Mouse (Mus musculus): ENCODE measurements around the gene Usp21. TPM values are rescaled to one million over a fixed set of nuclear protein-coding genes. Genes with fewer than 3 reads are reported as not detected.
A peak's percentile ranks its signal among the peaks of the same experiment; 100 is the strongest.

Gene Usp21
- polyA plus RNA-seq, 1 experiment from 2014 or later, result 67.8 TPM

DNA sequence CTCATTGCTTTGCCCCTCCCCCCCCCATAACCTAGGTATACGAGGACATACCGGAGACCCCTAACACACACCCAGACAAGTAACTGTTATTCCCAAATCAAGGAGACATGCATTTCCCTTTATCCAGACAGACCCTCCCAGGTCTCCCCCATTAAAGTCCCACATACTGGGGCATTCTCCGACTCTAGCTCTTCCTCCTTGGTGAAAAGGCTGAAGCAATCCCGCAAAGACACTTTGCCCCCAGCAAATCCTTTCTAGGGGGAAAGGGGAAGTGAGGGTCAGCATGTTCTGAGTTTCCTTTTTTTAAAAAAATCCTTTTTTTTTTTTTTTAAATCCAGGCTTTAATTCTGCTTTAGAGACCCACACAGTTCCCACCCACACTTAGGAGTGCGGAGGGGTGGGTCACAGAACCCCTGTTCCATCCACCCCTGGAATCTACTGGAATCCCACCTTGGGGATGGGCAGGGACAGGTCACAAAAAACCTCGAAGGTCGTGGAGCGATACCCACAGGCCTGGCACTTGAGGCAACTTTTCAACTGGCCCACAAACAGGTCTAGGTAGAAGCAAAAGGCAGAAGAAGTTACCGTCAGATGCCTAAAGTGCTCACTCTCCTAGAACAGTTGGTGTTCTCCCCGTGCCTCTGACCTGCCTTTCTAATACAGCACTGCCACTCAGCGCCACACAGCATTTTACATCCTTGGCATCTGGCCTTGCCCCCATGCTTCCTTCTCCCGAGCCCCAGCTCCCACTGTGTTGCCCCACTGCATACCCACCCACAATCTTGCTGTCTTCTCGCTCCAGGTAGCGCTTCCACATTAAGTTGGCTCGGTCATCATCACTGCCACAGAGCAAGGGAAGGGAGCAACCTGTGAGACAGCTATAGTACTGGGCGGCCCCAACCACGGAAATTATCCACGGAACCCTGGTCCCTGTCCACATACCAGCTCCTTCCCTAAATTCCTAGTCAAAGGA is 4.3 kb downstream of the Usp21 start:
- Histone ChIP-seq H3K27ac (no peak overlapping the region), H3K36me3 (peaks cover 24% of the 10 kb centered on the region), H3K4me1 (peaks cover 27% of the 10 kb centered on the region), H3K4me3 (replicated peaks) (no peak overlapping the region), H3K9me3 (no peaks in the 10 kb centered on the region), H3K4me2 (no peak overlapping the region), H3K9ac (no peak overlapping the region), H3K27me3 (replicated peaks) (no peaks in the 10 kb centered on the region)
- WGBS, result 90% methylated on average over 18 of the region's 18 CpGs
- no peak for ATAC-seq (ENCODE audit: insufficient read depth, low FRiP score, low read depth)

DNA sequence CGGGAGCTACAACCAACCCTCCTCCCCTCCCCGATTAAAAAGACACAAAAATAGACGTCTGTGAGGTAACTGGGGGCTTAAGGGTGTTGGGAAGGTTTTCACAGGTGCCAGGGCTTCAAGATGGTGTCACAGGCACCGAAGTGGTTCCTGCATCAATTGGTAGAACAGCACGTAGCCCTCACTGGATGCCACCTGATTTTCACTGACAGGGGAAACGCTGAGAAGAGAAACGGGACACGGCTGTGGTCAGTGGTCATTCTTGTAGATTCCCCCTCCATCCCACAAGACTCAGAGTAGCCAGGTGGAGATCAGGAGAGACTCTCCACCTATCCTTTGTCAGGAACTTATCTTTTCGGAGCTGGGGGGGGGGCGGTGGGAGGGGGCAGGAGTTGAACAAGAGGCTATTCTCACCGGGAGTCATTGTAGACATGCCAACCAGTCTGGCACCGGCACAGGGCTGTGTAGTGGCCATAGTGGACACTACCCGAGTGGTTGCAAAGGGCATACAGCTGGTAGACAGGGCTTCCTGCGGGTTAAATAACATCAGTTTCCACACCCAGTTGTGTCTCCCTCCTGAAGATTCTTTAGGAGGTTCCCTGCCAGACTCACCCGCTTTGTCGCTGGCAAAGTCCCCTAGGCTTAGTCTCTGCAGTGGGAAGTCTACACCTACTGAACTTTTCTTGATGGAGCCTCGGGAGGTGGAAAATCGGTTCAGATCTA is 5.5 kb downstream of the Usp21 start:
- peaks cover 27% of the 10 kb centered on the region for H3K4me1 ChIP-seq
- no peaks in the 10 kb centered on the region for H3K9me3 ChIP-seq
- no peaks in the 10 kb centered on the region for H3K27me3 ChIP-seq (replicated peaks)
- peak overlapping the region; percentile 72 for H3K4me3 ChIP-seq (replicated peaks)
- WGBS, result 72% methylated on average over 18 of the region's 18 CpGs
- ATAC-seq (ENCODE audit: insufficient read depth, low FRiP score, low read depth), result no peak
- peak overlapping the region; percentile 90; the same call in 1 of the 2 replicates for H3K27ac ChIP-seq
- H3K4me2 ChIP-seq, result peak overlapping the region; percentile 81; the same call in 1 of the 2 replicates
- no peak overlapping the region for H3K9ac ChIP-seq
- H3K36me3 ChIP-seq, result peaks cover 32% of the 10 kb centered on the region

DNA sequence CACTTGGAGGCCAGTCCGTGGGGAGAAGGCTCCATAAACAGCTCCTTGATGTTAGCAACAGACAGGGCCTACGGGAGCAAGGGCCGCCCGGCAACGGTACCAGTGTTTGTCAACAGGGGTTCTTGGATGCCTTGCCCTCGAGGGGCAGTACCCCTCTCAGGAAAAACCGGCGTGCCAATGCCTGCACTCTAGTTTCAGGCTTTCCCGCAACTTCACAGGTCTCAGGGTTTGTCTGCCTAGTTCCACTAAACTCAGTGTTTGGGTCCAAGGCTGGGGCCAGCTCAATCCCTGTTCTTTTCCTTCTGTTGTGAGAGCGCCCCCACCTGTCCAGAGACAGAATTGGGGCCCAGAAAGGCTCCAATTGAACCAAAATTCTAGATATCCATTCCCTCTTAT is 6.3 kb downstream of the Usp21 start:
- 1% methylated on average over 10 of the region's 10 CpGs for WGBS

DNA sequence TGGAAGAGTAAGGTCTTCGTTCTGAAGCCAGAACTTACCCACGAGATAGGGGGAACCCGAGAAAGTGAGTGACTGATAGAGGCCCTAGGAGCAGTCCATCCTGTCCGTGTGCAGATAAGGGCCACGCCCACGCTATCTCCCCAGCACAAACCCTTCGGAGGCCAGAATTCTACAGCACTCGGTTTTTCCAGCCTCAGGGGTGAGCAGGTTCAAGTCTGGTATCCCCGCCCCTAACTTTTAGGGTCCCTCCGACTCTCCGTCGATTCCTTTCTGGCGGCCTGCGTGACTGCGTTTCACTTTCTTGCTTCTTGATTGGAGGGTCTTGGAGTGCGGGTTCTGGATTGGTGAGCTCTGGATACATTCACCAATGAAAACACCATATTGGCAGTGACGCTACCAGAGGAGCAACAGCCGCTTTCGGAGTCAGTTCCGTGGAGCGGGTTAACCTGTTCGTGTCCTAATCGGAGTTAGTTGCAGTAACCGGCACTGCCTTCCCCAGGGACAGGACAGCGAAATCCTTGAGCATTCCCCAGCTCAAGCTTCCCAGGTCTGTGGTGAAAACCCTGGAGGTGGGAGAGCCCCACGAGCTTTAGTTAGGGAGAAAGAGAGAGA is 6.8 kb downstream of the Usp21 start, which contains the start of gene Ppox:
Ppox (minus strand) TSS at position 271 of the 612 bp plus-strand sequence.
- peak; percentile 96 for ATAC-seq (ENCODE audit: insufficient read depth, low FRiP score, low read depth)
- Histone ChIP-seq H3K9me3 (no peaks in the 10 kb centered on the region), H3K4me1 (peaks cover 15% of the 10 kb centered on the region), H3K27ac (peak within 1 kb of the TSS; percentile 90), H3K9ac (peak within 1 kb of the TSS; percentile 64), H3K4me2 (peak within 1 kb of the TSS; percentile 81), H3K27me3 (replicated peaks) (no peaks in the 10 kb centered on the region), H3K36me3 (peaks cover 39% of the 10 kb centered on the region), H3K4me3 (replicated peaks) (peak within 1 kb of the TSS; percentile 72)
- under 1% methylated on average over 26 of the region's 26 CpGs for WGBS

More for the DNA sequence above, 6.3 kb downstream of the Usp21 start:
- peak; percentile 32 for ATAC-seq (ENCODE audit: insufficient read depth, low FRiP score, low read depth)
- Histone ChIP-seq H3K4me2 (peak overlapping the region; percentile 81), H3K36me3 (peaks cover 38% of the 10 kb centered on the region), H3K9me3 (no peaks in the 10 kb centered on the region), H3K4me1 (peaks cover 20% of the 10 kb centered on the region), H3K9ac (peak overlapping the region; percentile 30; the same call in 1 of the 2 replicates), H3K27me3 (replicated peaks) (no peaks in the 10 kb centered on the region), H3K4me3 (replicated peaks) (peak overlapping the region; percentile 72), H3K27ac (peak overlapping the region; percentile 90)

DNA sequence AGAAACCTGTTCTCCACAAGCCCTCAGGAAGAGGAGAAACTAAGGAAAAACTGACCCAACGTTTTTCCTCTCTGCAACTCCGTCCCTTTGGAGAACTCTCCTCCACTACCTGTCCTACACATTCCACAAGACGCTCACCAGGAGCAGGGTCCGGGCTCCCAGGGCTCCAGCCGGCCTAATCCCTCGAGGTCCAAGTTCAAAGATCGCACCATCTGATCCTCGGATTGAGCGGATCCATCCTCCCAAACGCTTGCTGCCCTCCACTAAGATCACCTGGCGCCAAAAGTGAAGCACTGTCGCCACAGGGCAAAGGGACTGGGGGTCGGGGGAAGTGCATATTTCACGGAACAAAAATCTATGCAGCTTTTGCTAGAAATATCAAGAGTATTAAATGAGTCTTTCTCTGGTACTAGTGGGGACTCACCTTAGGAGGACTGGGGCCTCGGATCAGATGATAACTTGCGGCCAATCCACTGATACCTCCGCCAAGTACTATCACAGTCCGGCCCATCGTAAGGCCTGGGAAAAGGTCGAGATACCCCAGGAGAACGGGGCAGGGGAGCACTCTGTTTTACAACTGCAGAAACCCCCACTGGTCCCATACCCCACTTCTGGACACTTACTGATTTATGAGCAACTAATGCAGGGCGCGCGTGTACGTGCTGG is 7.4 kb downstream of the Usp21 start:
- Histone ChIP-seq H3K27me3 (replicated peaks) (no peaks in the 10 kb centered on the region), H3K9me3 (no peaks in the 10 kb centered on the region), H3K4me1 (peaks cover 12% of the 10 kb centered on the region), H3K4me2 (peak overlapping the region; percentile 81), H3K27ac (peak overlapping the region; percentile 68; the same call in 1 of the 2 replicates), H3K9ac (peak overlapping the region; percentile 64), H3K4me3 (replicated peaks) (peak overlapping the region; percentile 72), H3K36me3 (peaks cover 38% of the 10 kb centered on the region)
- 1% methylated on average over 25 of the region's 25 CpGs for WGBS
- peak; percentile 21 for ATAC-seq (ENCODE audit: insufficient read depth, low FRiP score, low read depth)

DNA sequence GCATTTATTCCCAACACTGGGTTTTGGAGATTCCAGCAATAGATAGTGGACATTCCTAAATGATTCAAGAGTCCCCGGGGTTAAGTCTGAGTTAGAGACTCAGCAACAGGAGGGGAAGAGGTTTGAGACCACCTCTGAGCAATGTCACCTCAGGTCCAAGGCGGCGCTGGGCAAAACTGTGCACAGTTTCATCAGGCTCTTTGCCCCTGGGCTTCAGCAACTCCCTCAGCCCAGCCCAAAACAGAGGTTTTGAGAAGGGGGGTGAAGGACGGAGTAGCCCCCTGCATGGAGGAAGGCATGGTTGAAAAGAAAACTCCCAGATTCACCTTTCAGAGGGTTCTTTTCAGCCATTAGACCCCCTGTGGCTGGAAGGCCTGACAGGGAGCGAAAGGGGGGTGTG is 8.1 kb downstream of the Usp21 start:
- ATAC-seq (ENCODE audit: insufficient read depth, low FRiP score, low read depth), result no peak
- H3K27me3 ChIP-seq (replicated peaks), result no peaks in the 10 kb centered on the region
- peaks cover 12% of the 10 kb centered on the region for H3K4me1 ChIP-seq
- no peaks in the 10 kb centered on the region for H3K9me3 ChIP-seq
- H3K36me3 ChIP-seq, result peaks cover 42% of the 10 kb centered on the region
- no peak overlapping the region for H3K27ac ChIP-seq
- H3K4me2 ChIP-seq, result peak overlapping the region; percentile 81
- H3K4me3 ChIP-seq (replicated peaks), result peak overlapping the region; percentile 72
- peak overlapping the region; percentile 10; the same call in 1 of the 2 replicates for H3K9ac ChIP-seq
- WGBS, result 59% methylated on average over 5 of the region's 5 CpGs

GRCm38 (mm10) chr1:171279012-171279705 is 8.6 kb downstream of the Usp21 start:
- Histone ChIP-seq H3K4me1 (peaks cover 12% of the 10 kb centered on the region), H3K4me2 (peak overlapping the region; percentile 81; the same call in 1 of the 2 replicates), H3K27me3 (replicated peaks) (no peaks in the 10 kb centered on the region), H3K27ac (no peak overlapping the region), H3K9me3 (no peaks in the 10 kb centered on the region), H3K9ac (no peak overlapping the region), H3K36me3 (peaks cover 41% of the 10 kb centered on the region), H3K4me3 (replicated peaks) (no peak overlapping the region)
- 90% methylated on average over 14 of the region's 14 CpGs for WGBS
- ATAC-seq (ENCODE audit: insufficient read depth, low FRiP score, low read depth), result no peak

- ATAC-seq (ENCODE audit: insufficient read depth, low FRiP score, low read depth), result no peak
- Histone ChIP-seq H3K9ac (no peak overlapping the region), H3K9me3 (no peaks in the 10 kb centered on the region), H3K4me3 (replicated peaks) (no peak overlapping the region), H3K4me1 (peaks cover 12% of the 10 kb centered on the region), H3K4me2 (no peak overlapping the region), H3K27me3 (replicated peaks) (no peaks in the 10 kb centered on the region), H3K27ac (no peak overlapping the region), H3K36me3 (peaks cover 47% of the 10 kb centered on the region)
- WGBS, result 95% methylated on average over 8 of the region's 8 CpGs
These were observed 9.4 kb downstream of the Usp21 start for GRCm38 (mm10) chr1:171278436-171278835.

DNA sequence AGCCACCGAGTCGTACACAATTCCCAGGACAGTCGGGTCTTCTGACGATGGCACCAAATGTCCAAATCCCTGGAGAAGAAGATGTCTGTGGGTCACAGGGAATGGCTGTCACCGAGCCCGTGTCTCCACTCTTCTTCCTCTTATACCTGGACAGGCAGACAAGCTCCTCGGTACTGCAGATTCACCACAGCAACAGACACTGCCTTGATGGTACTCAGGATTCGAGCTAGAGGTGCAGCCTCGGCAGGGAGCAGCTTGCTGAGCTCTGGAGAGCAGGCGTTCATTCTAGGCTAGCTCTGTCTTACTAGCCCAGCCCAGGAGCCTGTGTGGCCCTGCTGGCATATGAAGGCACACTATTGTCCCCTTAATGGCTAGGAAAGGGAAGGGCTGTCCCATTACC is 10.1 kb downstream of the Usp21 start:
- Histone ChIP-seq H3K9ac (no peak overlapping the region), H3K4me1 (peaks cover 12% of the 10 kb centered on the region), H3K27ac (no peak overlapping the region), H3K9me3 (no peaks in the 10 kb centered on the region), H3K4me2 (no peak overlapping the region), H3K36me3 (peaks cover 53% of the 10 kb centered on the region), H3K27me3 (replicated peaks) (no peaks in the 10 kb centered on the region), H3K4me3 (replicated peaks) (no peak overlapping the region)
- ATAC-seq (ENCODE audit: insufficient read depth, low FRiP score, low read depth), result no peak
- WGBS, result 82% methylated on average over 10 of the region's 10 CpGs

DNA sequence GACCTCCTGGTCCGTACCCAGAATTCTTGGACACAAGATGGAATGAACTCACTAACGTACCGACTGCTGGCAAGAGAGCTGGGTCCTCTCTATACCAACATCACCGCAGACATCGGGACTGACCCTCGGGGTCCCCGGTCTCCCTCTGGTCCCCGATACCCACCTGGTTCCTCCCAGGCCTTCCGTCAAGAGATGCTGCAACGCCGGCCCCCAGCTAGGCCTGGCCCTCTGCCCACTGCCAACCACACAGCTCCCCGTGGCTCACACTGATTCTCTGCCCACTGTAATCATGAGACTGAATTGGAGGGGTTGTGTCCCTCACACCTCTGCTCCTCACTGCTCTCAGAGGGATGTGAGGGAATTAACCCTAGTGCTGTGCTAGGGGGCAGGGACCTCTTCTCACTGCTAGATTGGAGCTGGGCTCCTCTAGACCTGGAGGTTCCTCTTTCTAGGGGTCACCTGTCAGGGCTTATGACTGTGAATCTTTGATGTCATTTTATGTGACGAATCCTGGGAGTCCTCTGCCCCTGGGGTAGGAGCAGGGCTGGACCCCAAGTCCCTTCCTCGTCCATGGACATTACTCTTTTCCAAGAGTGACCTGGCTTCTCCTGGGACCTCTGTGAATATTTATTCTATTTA is 11.6 kb downstream of the Usp21 start:
- no peaks in the 10 kb centered on the region for H3K9me3 ChIP-seq
- no peak overlapping the region for H3K4me2 ChIP-seq
- H3K36me3 ChIP-seq, result peaks cover 55% of the 10 kb centered on the region
- H3K9ac ChIP-seq, result no peak overlapping the region
- peaks cover 21% of the 10 kb centered on the region for H3K4me1 ChIP-seq
- H3K27ac ChIP-seq, result no peak overlapping the region
- no peak for ATAC-seq (ENCODE audit: insufficient read depth, low FRiP score, low read depth)
- 88% methylated on average over 14 of the region's 14 CpGs for WGBS
- no peak overlapping the region for H3K4me3 ChIP-seq (replicated peaks)
- no peaks in the 10 kb centered on the region for H3K27me3 ChIP-seq (replicated peaks)

Measured in stomach, embryonic 15.5 days (tissue).